Comparison of ENCODE assay signal across 30 mouse cellular contexts in the genomic region with DNA sequence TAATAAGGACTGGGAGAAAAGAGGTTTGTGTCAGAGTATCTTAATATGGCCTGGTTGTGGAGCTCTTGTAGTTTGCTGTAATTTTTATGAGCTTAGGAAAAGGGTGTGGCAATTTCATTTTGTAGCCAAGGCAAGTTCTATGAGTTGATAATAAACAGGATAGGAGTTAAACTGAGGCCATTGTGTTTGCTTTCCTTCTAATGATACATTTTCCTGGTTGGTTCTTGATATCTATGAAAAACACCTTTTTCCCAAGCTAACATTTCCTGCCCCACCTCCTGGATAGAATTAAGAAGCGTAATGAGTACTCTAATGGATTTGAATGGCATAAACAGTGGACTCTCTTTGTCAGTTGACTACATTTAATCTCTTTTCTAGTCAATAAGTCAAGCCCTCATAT. TPM values are rescaled to one million over a fixed set of nuclear protein-coding genes. Genes with fewer than 3 reads are reported as not detected.
"Had no signal": no experiment of that assay in that cellular context is flagged by ENCODE, and none has a peak within 500 bp of the region (broad histone marks: within the 10 kb centered on the region; RNA-seq: fewer than 3 reads in every experiment).

No protein-coding gene starts in this region.

- DNase-seq: kidney, adult 2 months; kidney, postnatal 25 days; layer of hippocampus, adult 9-11 months; liver; lung, embryonic 14.5 days; retina, postnatal 1 day; right cerebral cortex, postnatal 25 days; thymus, adult 18-20 months; thymus, postnatal 14 days; thymus, postnatal 4 days had no signal

- H3K9me3 ChIP-seq: limb, embryonic 10.5 days; limb, embryonic 13.5 days; liver, embryonic 12.5 days; liver, embryonic 15.5 days; megakaryocyte, embryonic 14.5 days; midbrain, embryonic 10.5 days; midbrain, embryonic 13.5 days; neural tube, embryonic 13.5 days had no signal

- H3K27me3 ChIP-seq: limb, embryonic 13.5 days; liver, embryonic 12.5 days; liver, embryonic 15.5 days; megakaryocyte, embryonic 14.5 days; midbrain, embryonic 13.5 days; neural tube, embryonic 13.5 days had no signal

- H3K4me2 ChIP-seq: limb, embryonic 13.5 days; liver, embryonic 12.5 days; liver, embryonic 15.5 days; lung, embryonic 14.5 days; midbrain, embryonic 13.5 days; neural tube, embryonic 13.5 days had no signal

- H3K27ac ChIP-seq: kidney, postnatal 0 days; layer of hippocampus, adult 2 months; limb, embryonic 10.5 days; limb, embryonic 13.5 days; liver, embryonic 12.5 days; liver, embryonic 15.5 days; midbrain, embryonic 10.5 days; midbrain, embryonic 13.5 days; neural tube, embryonic 13.5 days had no signal

- H3K9ac ChIP-seq: limb, embryonic 13.5 days; liver, embryonic 12.5 days; liver, embryonic 15.5 days; lung, embryonic 14.5 days; midbrain, embryonic 13.5 days; neural tube, embryonic 13.5 days had no signal

- H3K4me1 ChIP-seq: limb, embryonic 10.5 days; limb, embryonic 13.5 days; liver, embryonic 12.5 days; liver, embryonic 15.5 days; megakaryocyte, embryonic 14.5 days; midbrain, embryonic 10.5 days; midbrain, embryonic 13.5 days; neural tube, embryonic 13.5 days had no signal

- H3K4me3 ChIP-seq: layer of hippocampus, adult 2 months; limb, embryonic 10.5 days; limb, embryonic 13.5 days; liver, embryonic 12.5 days; liver, embryonic 15.5 days; megakaryocyte, embryonic 14.5 days; midbrain, embryonic 10.5 days; midbrain, embryonic 13.5 days; myocyte; neural tube, embryonic 13.5 days had no signal

- ATAC-seq: liver, embryonic 12.5 days; midbrain, embryonic 13.5 days; midbrain, embryonic 16.5 days had no signal

- H3K36me3 ChIP-seq: limb, embryonic 10.5 days; limb, embryonic 13.5 days; liver, embryonic 12.5 days; liver, embryonic 15.5 days; midbrain, embryonic 10.5 days; midbrain, embryonic 13.5 days; neural tube, embryonic 13.5 days had no signal

RNA-seq across cellular contexts. Expression of gene Otc, which starts 5.7 kb away (rescaled TPM):
- total RNA-seq: layer of hippocampus, adult 2 months; layer of hippocampus, postnatal 25 days; left cerebral cortex, adult 18-20 months; left cerebral cortex, postnatal 25 days; monocyte, adult 5-6 weeks; neutrophil, adult 5-6 weeks had no signal
- polyA plus RNA-seq: kidney, adult 2 months; kidney, embryonic 14.5 days; kidney, postnatal 0 days; limb, embryonic 10.5 days; limb, embryonic 13.5 days; lung, embryonic 14.5 days; midbrain, embryonic 10.5 days; midbrain, embryonic 13.5 days; midbrain, embryonic 16.5 days; myocyte; neural tube, embryonic 13.5 days; spleen, adult 2 months; testis, adult 2 months had no signal
